9 mouse cellular contexts compared by ENCODE assay signal in the genomic region with DNA sequence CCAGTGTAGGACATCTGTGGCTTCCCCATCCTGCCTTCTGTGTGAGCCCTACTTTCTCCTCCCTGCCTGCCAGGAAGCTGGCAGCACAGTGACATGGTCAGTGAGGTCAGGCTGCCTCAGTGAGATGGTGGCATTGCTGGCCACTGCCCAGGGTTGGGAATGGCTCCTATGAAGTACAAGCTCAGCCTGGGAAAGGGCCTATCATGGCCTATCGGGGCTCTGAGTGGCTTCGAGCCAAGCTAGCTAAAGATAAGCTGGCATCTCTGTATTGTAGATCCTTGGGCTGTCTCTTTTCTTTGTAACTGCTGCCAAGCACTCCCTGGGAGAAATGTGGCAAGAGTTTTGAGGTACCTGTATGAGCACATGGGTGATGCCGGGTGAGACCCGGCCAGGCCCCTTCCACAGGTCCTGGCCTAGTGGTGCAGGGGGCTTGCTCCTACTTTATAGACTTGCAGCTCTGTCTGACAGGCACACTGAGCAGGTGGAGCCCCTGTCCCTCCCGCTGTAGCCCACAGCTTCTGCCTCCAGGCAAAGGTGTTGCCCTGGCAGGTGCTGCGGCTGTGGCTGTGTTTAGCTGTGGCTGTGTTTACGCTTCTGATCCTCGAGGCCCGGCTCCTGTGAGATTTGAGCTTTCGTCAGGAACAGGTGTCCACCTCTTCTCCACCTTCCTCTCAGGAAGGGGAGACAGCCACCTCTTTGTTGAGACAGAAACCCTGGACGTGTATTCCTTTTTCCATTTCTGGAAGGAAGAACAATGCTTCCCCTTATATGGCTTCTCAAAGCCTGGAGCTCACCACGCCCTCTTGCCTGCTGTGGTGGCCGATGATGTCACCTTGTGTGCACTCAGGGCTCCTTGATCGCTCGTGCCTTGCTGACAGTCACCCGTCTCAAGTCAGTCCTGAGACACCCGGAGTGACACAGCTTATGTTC. TPM values are rescaled to one million over a fixed set of nuclear protein-coding genes. Genes with fewer than 3 reads are reported as not detected.
DNase-seq lines count a peak whose midpoint lies in the region; ATAC-seq and TF ChIP-seq lines count a peak whose summit lies in the region.
"Had no signal": no experiment of that assay in that cellular context is flagged by ENCODE, and none has a peak within 500 bp of the region (broad histone marks: within the 10 kb centered on the region; RNA-seq: fewer than 3 reads in every experiment).

No protein-coding gene starts in this region.

- no peak overlapping the region for H3K4me2 ChIP-seq in hindbrain, embryonic 16.5 days (ENCODE audit: low read length)
- peak overlapping the region; percentile 8 for H3K4me2 ChIP-seq in heart, embryonic 16.5 days (ENCODE audit: low read depth, low read length)

- in situ Hi-C loops in Patski (cut with MboI; ENCODE audit: low pct_unique_long_range_greater_than_20kb), result no loop called here

- WGBS in hindbrain, embryonic 10.5 days, result 85% methylated on average over 17 of the region's 17 CpGs
- WGBS in hindbrain, embryonic 16.5 days, result 82% methylated on average over 17 of the region's 17 CpGs
- 26% methylated on average over 17 of the region's 17 CpGs for WGBS in heart, embryonic 16.5 days

- 0 out of 2 replicates have a peak, but pooled peaks cover 2% of the 10 kb centered on the region for H3K9me3 ChIP-seq in hindbrain, embryonic 10.5 days
- no peaks in the 10 kb centered on the region for H3K9me3 ChIP-seq in hindbrain, embryonic 16.5 days (ENCODE audit: control insufficient read depth, low read length)
- no peaks in the 10 kb centered on the region for H3K9me3 ChIP-seq in heart, embryonic 16.5 days (replicated peaks; ENCODE audit: control insufficient read depth, low read length)

- no peaks in the 10 kb centered on the region for H3K27me3 ChIP-seq in hindbrain, embryonic 10.5 days (ENCODE audit: insufficient read depth, poor library complexity, severe bottlenecking)
- no peaks in the 10 kb centered on the region for H3K27me3 ChIP-seq in hindbrain, embryonic 16.5 days (replicated peaks; ENCODE audit: control insufficient read depth, insufficient read depth, low read length)
- no peaks in the 10 kb centered on the region for H3K27me3 ChIP-seq in Patski
- no peaks in the 10 kb centered on the region for H3K27me3 ChIP-seq in heart, embryonic 16.5 days (ENCODE audit: control insufficient read depth, insufficient read depth, low read length)

- ATAC-seq in hindbrain, embryonic 16.5 days, result no peak
- ATAC-seq in Patski, result peak; percentile 28
- peak; percentile 47 for ATAC-seq in heart, embryonic 16.5 days (replicated peaks; ENCODE audit: extremely low read depth, insufficient read depth, low FRiP score)
- no peak for ATAC-seq in activated CD4-positive, CD25-positive, alpha-beta regulatory T cell, adult 4 months

- no peak for TF ChIP-seq CTCF in Patski (IDR thresholded peaks at IDR 0.05)

- peak overlapping the region; percentile 46 for H3K27ac ChIP-seq in hindbrain, embryonic 10.5 days
- H3K27ac ChIP-seq in hindbrain, embryonic 16.5 days (ENCODE audit: low read depth, low read length), result no peak overlapping the region
- peak overlapping the region; percentile 84 for H3K27ac ChIP-seq in heart, embryonic 16.5 days (ENCODE audit: low read length)

- no peak for DNase-seq in hindbrain, embryonic 10.5 days (ENCODE audit: low spot score)
- no peak for DNase-seq in Patski (ENCODE audit: low read depth, low spot score)
- DNase-seq in lung, postnatal 36 days, result peak; percentile 74
- DNase-seq in urinary bladder, postnatal 10 days (ENCODE audit: low spot score), result no peak
- DNase-seq in thymus, adult 18-20 months, result no peak
- DNase-seq: gastrocnemius, postnatal 36 days had no signal

- H3K4me1 ChIP-seq in hindbrain, embryonic 10.5 days (replicated peaks), result peaks cover 3% of the 10 kb centered on the region; the same call in 1 of the 2 replicates
- H3K4me1 ChIP-seq in hindbrain, embryonic 16.5 days (ENCODE audit: control insufficient read depth, insufficient read depth, low read depth, low read length), result no peaks in the 10 kb centered on the region
- peaks cover 45% of the 10 kb centered on the region for H3K4me1 ChIP-seq in heart, embryonic 16.5 days (ENCODE audit: control insufficient read depth, insufficient read depth, low read length)

- POLR2A ChIA-PET in Patski (lab: Charles Lee), result interaction anchor here (0.6 to 1.8 kb wide), 2 partner anchors 18 kb away, joined by 3 to 5 read pairs; no protein-coding TSS in a partner anchor

- CTCF ChIA-PET in Patski (lab: Charles Lee), result interaction anchor here (1.0 to 1.3 kb wide), 2 partner anchors 11 to 17 kb away, joined by 3 read pairs; no protein-coding TSS in a partner anchor

- no peaks in the 10 kb centered on the region for H3K36me3 ChIP-seq in hindbrain, embryonic 10.5 days
- no peaks in the 10 kb centered on the region for H3K36me3 ChIP-seq in hindbrain, embryonic 16.5 days (ENCODE audit: control insufficient read depth, insufficient read depth, low read length)
- 0 out of 2 replicates have a peak, but pooled peaks cover 2% of the 10 kb centered on the region for H3K36me3 ChIP-seq in heart, embryonic 16.5 days (ENCODE audit: control insufficient read depth, insufficient read depth)

- no peak overlapping the region for H3K9ac ChIP-seq in hindbrain, embryonic 16.5 days (ENCODE audit: low read depth, low read length)
- H3K9ac ChIP-seq in heart, embryonic 16.5 days (ENCODE audit: low read length), result peak overlapping the region; percentile 62

- H3K4me3 ChIP-seq in hindbrain, embryonic 10.5 days, result no peak overlapping the region
- no peak overlapping the region for H3K4me3 ChIP-seq in hindbrain, embryonic 16.5 days (ENCODE audit: low read length)
- no peak overlapping the region for H3K4me3 ChIP-seq in heart, embryonic 16.5 days (ENCODE audit: low read length)

RNA-seq across cellular contexts. Expression of gene Bik, which starts 8.6 kb away (rescaled TPM):
- polyA plus RNA-seq in hindbrain, embryonic 10.5 days (2016; fragmentation: Nextera tagmentation; extraction: Ambion mirVana), result 2.2 and 4.1 TPM in 2 replicates
- polyA plus RNA-seq in hindbrain, embryonic 16.5 days (2015; fragmentation: Nextera tagmentation; extraction: Ambion mirVana), result 0.29 and 0.65 TPM in 2 replicates
- polyA plus RNA-seq in Patski (2021), result 0.15 TPM
- 22.9 TPM in 2 replicates for polyA plus RNA-seq in heart, embryonic 16.5 days (2015; fragmentation: Nextera tagmentation; extraction: Ambion mirVana)
- polyA plus RNA-seq in activated CD4-positive, CD25-positive, alpha-beta regulatory T cell, adult 4 months (2017; shearing (Covaris generic)), result 1 to 10 TPM; 1.1 to 2.5 TPM

RNA-seq across cellular contexts. Expression of gene Ttll1, which starts 24.5 kb away (rescaled TPM):
- polyA plus RNA-seq in hindbrain, embryonic 10.5 days (2016; fragmentation: Nextera tagmentation; extraction: Ambion mirVana), result 38.0 and 50.4 TPM in 2 replicates
- polyA plus RNA-seq in hindbrain, embryonic 16.5 days (2015; fragmentation: Nextera tagmentation; extraction: Ambion mirVana), result 119 and 127 TPM in 2 replicates
- polyA plus RNA-seq in Patski (2021), result 28.2 TPM
- polyA plus RNA-seq in heart, embryonic 16.5 days (2015; fragmentation: Nextera tagmentation; extraction: Ambion mirVana), result 23.9 and 24.1 TPM in 2 replicates
- 1 to 10 TPM; 8.4 to 9.8 TPM for polyA plus RNA-seq in activated CD4-positive, CD25-positive, alpha-beta regulatory T cell, adult 4 months (2017; shearing (Covaris generic))

RNA-seq across cellular contexts. Expression of gene Tspo, which starts 28.2 kb away (rescaled TPM):
- 40.7 TPM in 2 replicates for polyA plus RNA-seq in hindbrain, embryonic 10.5 days (2016; fragmentation: Nextera tagmentation; extraction: Ambion mirVana)
- polyA plus RNA-seq in hindbrain, embryonic 16.5 days (2015; fragmentation: Nextera tagmentation; extraction: Ambion mirVana), result 11.5 and 12.7 TPM in 2 replicates
- polyA plus RNA-seq in Patski (2021), result 226 TPM
- 182 and 185 TPM in 2 replicates for polyA plus RNA-seq in heart, embryonic 16.5 days (2015; fragmentation: Nextera tagmentation; extraction: Ambion mirVana)
- 100 to 1,000 TPM; 372 to 374 TPM for polyA plus RNA-seq in activated CD4-positive, CD25-positive, alpha-beta regulatory T cell, adult 4 months (2017; shearing (Covaris generic))

RNA-seq across cellular contexts. Expression of gene Mcat, which starts 28.4 kb away (rescaled TPM):
- 48.4 and 49.0 TPM in 2 replicates for polyA plus RNA-seq in hindbrain, embryonic 10.5 days (2016; fragmentation: Nextera tagmentation; extraction: Ambion mirVana)
- 29.4 and 32.7 TPM in 2 replicates for polyA plus RNA-seq in hindbrain, embryonic 16.5 days (2015; fragmentation: Nextera tagmentation; extraction: Ambion mirVana)
- polyA plus RNA-seq in Patski (2021), result 26.7 TPM
- polyA plus RNA-seq in heart, embryonic 16.5 days (2015; fragmentation: Nextera tagmentation; extraction: Ambion mirVana), result 32.9 and 34.6 TPM in 2 replicates
- polyA plus RNA-seq in activated CD4-positive, CD25-positive, alpha-beta regulatory T cell, adult 4 months (2017; shearing (Covaris generic)), result 1 to 10 TPM; 3.3 to 3.4 TPM

RNA-seq across cellular contexts. Expression of gene Ttll12, which starts 59.7 kb away (rescaled TPM):
- polyA plus RNA-seq in hindbrain, embryonic 10.5 days (2016; fragmentation: Nextera tagmentation; extraction: Ambion mirVana), result 59.1 and 59.6 TPM in 2 replicates
- polyA plus RNA-seq in hindbrain, embryonic 16.5 days (2015; fragmentation: Nextera tagmentation; extraction: Ambion mirVana), result 42.6 and 49.6 TPM in 2 replicates
- polyA plus RNA-seq in Patski (2021), result 53.0 TPM
- 18.8 and 20.7 TPM in 2 replicates for polyA plus RNA-seq in heart, embryonic 16.5 days (2015; fragmentation: Nextera tagmentation; extraction: Ambion mirVana)
- 10 to 100 TPM; 12.2 to 14.2 TPM for polyA plus RNA-seq in activated CD4-positive, CD25-positive, alpha-beta regulatory T cell, adult 4 months (2017; shearing (Covaris generic))

Comparison
In these comparisons a context has a peak if more than half of its experiments do, and no peak if none do; other contexts are left out.
1. ATAC-seq: peak in Patski (single experiment) and heart, embryonic 16.5 days (single experiment); none in hindbrain, embryonic 16.5 days (single experiment) and activated CD4-positive, CD25-positive, alpha-beta regulatory T cell, adult 4 months (single experiment).